Mouse (Mus musculus) cerebellum, adult 2 months (tissue): ENCODE measurements around the gene Akr1cl.

ENCODE experiments used
- CTCF ChIP-seq: fragments of 200-500 bp; IDR thresholded peaks from 2 replicates; pipeline ENCODE4 v1.5.1; 2011; ENCODE audit warnings: low read depth, mild to moderate bottlenecking, control low read depth, low read length, moderate library complexity, borderline replicate concordance; ENCODE audit not compliant: insufficient read depth
- POLR2A ChIP-seq: fragments of 200-500 bp; IDR thresholded peaks from 2 replicates; pipeline ENCODE4 v1.6.1; 2011; ENCODE audit warnings: low read length, control low read depth, borderline replicate concordance; ENCODE audit not compliant: insufficient read depth

GRCm38 (mm10) chr1:65082188-65082587 lies 49.6 kb upstream of the Akr1cl start, which contains the start of gene Crygb:
- no peak for TF ChIP-seq CTCF
- TF ChIP-seq POLR2A: no peak
